Mouse (Mus musculus): ENCODE measurements around the gene Kcnip4. TPM values are rescaled to one million over a fixed set of nuclear protein-coding genes. Genes with fewer than 3 reads are reported as not detected.

The Kcnip4 gene
- total RNA-seq, 2 experiments from 2014 or later = 0.13 TPM; not detected in 1

- DNase-seq = no peak
These were observed 646.6 kb downstream of the Kcnip4 start for GRCm38 (mm10) chr5:48878081-48878480.

GRCm38 (mm10) chr5:48864268-48864967 is 660.3 kb downstream of the Kcnip4 start:
- no peak for DNase-seq

GRCm38 (mm10) chr5:48840971-48841370 is 683.7 kb downstream of the Kcnip4 start:
- DNase-seq = no peak

- DNase-seq = no peak
These were observed 729.2 kb downstream of the Kcnip4 start for GRCm38 (mm10) chr5:48795526-48795925.

GRCm38 (mm10) chr5:48779376-48779775 is 745.3 kb downstream of the Kcnip4 start:
- DNase-seq = no peak

- no peak for DNase-seq
These were observed 776.1 kb downstream of the Kcnip4 start for GRCm38 (mm10) chr5:48748613-48749012.

GRCm38 (mm10) chr5:48737640-48738039 is 787.1 kb downstream of the Kcnip4 start:
- no peak for DNase-seq

- DNase-seq = no peak
These were observed 806.5 kb downstream of the Kcnip4 start for GRCm38 (mm10) chr5:48718166-48718565.

- DNase-seq = no peak
These were observed 818.7 kb downstream of the Kcnip4 start for GRCm38 (mm10) chr5:48705997-48706396.

- DNase-seq = no peak
These were observed 837.6 kb downstream of the Kcnip4 start for GRCm38 (mm10) chr5:48687068-48687467.

- no peak for DNase-seq
These were observed 844.7 kb downstream of the Kcnip4 start for GRCm38 (mm10) chr5:48679733-48680595.

- DNase-seq = no peak
These were observed 862.2 kb downstream of the Kcnip4 start for GRCm38 (mm10) chr5:48662504-48662903.

GRCm38 (mm10) chr5:48659975-48660374 is 864.7 kb downstream of the Kcnip4 start:
- DNase-seq = no peak

GRCm38 (mm10) chr5:48650496-48650895 is 874.2 kb downstream of the Kcnip4 start:
- DNase-seq = no peak

- no peak for DNase-seq
These were observed 888.0 kb downstream of the Kcnip4 start for GRCm38 (mm10) chr5:48636675-48637074.

GRCm38 (mm10) chr5:48633631-48634030 is 891.1 kb downstream of the Kcnip4 start:
- no peak for DNase-seq

GRCm38 (mm10) chr5:48623370-48623769 is 901.3 kb downstream of the Kcnip4 start:
- DNase-seq = no peak

GRCm38 (mm10) chr5:48606916-48607315 is 917.8 kb downstream of the Kcnip4 start:
- DNase-seq = no peak

- no peak for DNase-seq
These were observed 918.4 kb downstream of the Kcnip4 start for GRCm38 (mm10) chr5:48606281-48606680.

- no peak for DNase-seq
These were observed 925.1 kb downstream of the Kcnip4 start for GRCm38 (mm10) chr5:48599481-48600040.

- no peak for DNase-seq
These were observed 936.7 kb downstream of the Kcnip4 start for GRCm38 (mm10) chr5:48588014-48588413.

- DNase-seq = no peak
These were observed 941.3 kb downstream of the Kcnip4 start for GRCm38 (mm10) chr5:48583431-48583830.

- DNase-seq = no peak
These were observed 960.6 kb downstream of the Kcnip4 start for GRCm38 (mm10) chr5:48563996-48564587.
